Mouse (Mus musculus): ENCODE data around the gene Olfr1283. TPM values are rescaled to one million over a fixed set of nuclear protein-coding genes. Genes with fewer than 3 reads are reported as not detected.
"Not testable (repeated sequence)": the region's sequence is repeated elsewhere in the genome, so short reads cannot be mapped to it uniquely, and the experiment has no call there.

The Olfr1283 gene
- polyA plus RNA-seq (2012; ENCODE audit: insufficient read depth, insufficient read length, missing spikeins): not detected in 2 replicates

GRCm38 (mm10) chr2:111366490-111366889 lies at the start of gene Olfr1283:
Gene Olfr1283, plus strand, starts transcription at chr2:111366790.
- no peak within 1 kb of the TSS for H3K27ac ChIP-seq (replicated peaks; ENCODE audit: low read depth, low read length)
- no peak within 1 kb of the TSS for H3K4me3 ChIP-seq (ENCODE audit: insufficient read depth, low read depth, low read length)
- H3K4me1 ChIP-seq (ENCODE audit: control insufficient read depth, insufficient read depth, insufficient read length, low read length): no peaks in the 10 kb centered on the region

GRCm38 (mm10) chr2:111326220-111326619 lies 40.4 kb upstream of the Olfr1283 start, which contains the start of gene Olfr1281:
Gene Olfr1281, plus strand, starts transcription at chr2:111326520.
- no peaks in the 10 kb centered on the region for H3K4me1 ChIP-seq (ENCODE audit: control insufficient read depth, insufficient read depth, insufficient read length, low read length)
- no peak within 1 kb of the TSS for H3K27ac ChIP-seq (replicated peaks; ENCODE audit: low read depth, low read length)
- H3K4me3 ChIP-seq (ENCODE audit: insufficient read depth, low read depth, low read length): no peak within 1 kb of the TSS

- H3K4me3 ChIP-seq (ENCODE audit: insufficient read depth, low read depth, low read length); H3K4me1 ChIP-seq (ENCODE audit: control insufficient read depth, insufficient read depth, insufficient read length, low read length): not testable (repeated sequence)
Measured at GRCm38 (mm10) chr2:111333721-111334120, 32.9 kb upstream of the Olfr1283 start.

GRCm38 (mm10) chr2:111335976-111336375 lies 30.6 kb upstream of the Olfr1283 start, which contains the start of gene Olfr1282:
Gene Olfr1282, minus strand, starts transcription at chr2:111336076.
- no peaks in the 10 kb centered on the region for H3K4me1 ChIP-seq (ENCODE audit: control insufficient read depth, insufficient read depth, insufficient read length, low read length)

More at GRCm38 (mm10) chr2:111333721-111334120, 32.9 kb upstream of the Olfr1283 start:
- H3K27ac ChIP-seq (replicated peaks; ENCODE audit: low read depth, low read length): not testable (repeated sequence)

GRCm38 (mm10) chr2:111375222-111375621 lies 8.6 kb downstream of the Olfr1283 start, which contains the start of gene Olfr1284:
Gene Olfr1284, plus strand, starts transcription at chr2:111375522.
- no peaks in the 10 kb centered on the region for H3K4me1 ChIP-seq (ENCODE audit: control insufficient read depth, insufficient read depth, insufficient read length, low read length)

More at GRCm38 (mm10) chr2:111335976-111336375, 30.6 kb upstream of the Olfr1283 start, which contains the start of gene Olfr1282:
- H3K27ac ChIP-seq (replicated peaks; ENCODE audit: low read depth, low read length): no peak within 1 kb of the TSS
- no peak within 1 kb of the TSS for H3K4me3 ChIP-seq (ENCODE audit: insufficient read depth, low read depth, low read length)

More at GRCm38 (mm10) chr2:111375222-111375621, 8.6 kb downstream of the Olfr1283 start, which contains the start of gene Olfr1284:
- Histone ChIP-seq H3K27ac (replicated peaks; ENCODE audit: low read depth, low read length) (no peak within 1 kb of the TSS), H3K4me3 (ENCODE audit: insufficient read depth, low read depth, low read length) (no peak within 1 kb of the TSS)

Other genes starting within 250 kb of the Olfr1283 start
- not detected in 2 replicates for gene Gm15130, start 213.9 kb upstream of the Olfr1283 start, polyA plus RNA-seq (2012; ENCODE audit: insufficient read depth, insufficient read length, missing spikeins)
- not detected in 2 replicates for gene 4930430A15Rik, start 137.2 kb upstream of the Olfr1283 start, polyA plus RNA-seq (2012; ENCODE audit: insufficient read depth, insufficient read length, missing spikeins)
- not detected in 2 replicates for gene Olfr1275, start 131.5 kb upstream of the Olfr1283 start, polyA plus RNA-seq (2012; ENCODE audit: insufficient read depth, insufficient read length, missing spikeins)
- not detected in 2 replicates for gene Olfr1276, start 112.3 kb upstream of the Olfr1283 start, polyA plus RNA-seq (2012; ENCODE audit: insufficient read depth, insufficient read length, missing spikeins)
- not detected in 2 replicates for gene Olfr1277, start 92.7 kb upstream of the Olfr1283 start, polyA plus RNA-seq (2012; ENCODE audit: insufficient read depth, insufficient read length, missing spikeins)
- gene Olfr1278, start 76.7 kb upstream of the Olfr1283 start, polyA plus RNA-seq (2012; ENCODE audit: insufficient read depth, insufficient read length, missing spikeins): not detected in 2 replicates
- not detected in 2 replicates for gene Olfr1279, start 66.2 kb upstream of the Olfr1283 start, polyA plus RNA-seq (2012; ENCODE audit: insufficient read depth, insufficient read length, missing spikeins)
- not detected in 2 replicates for gene Olfr1280, start 52.8 kb upstream of the Olfr1283 start, polyA plus RNA-seq (2012; ENCODE audit: insufficient read depth, insufficient read length, missing spikeins)
- not detected in 2 replicates for gene Olfr1281, start 40.3 kb upstream of the Olfr1283 start, polyA plus RNA-seq (2012; ENCODE audit: insufficient read depth, insufficient read length, missing spikeins)
- not detected in 2 replicates for gene Olfr1282, start 30.7 kb upstream of the Olfr1283 start, polyA plus RNA-seq (2012; ENCODE audit: insufficient read depth, insufficient read length, missing spikeins)
- gene Olfr1284, start 8.7 kb downstream of the Olfr1283 start, polyA plus RNA-seq (2012; ENCODE audit: insufficient read depth, insufficient read length, missing spikeins): not detected in 2 replicates
- not detected in 2 replicates for gene Olfr1286, start 56.3 kb downstream of the Olfr1283 start, polyA plus RNA-seq (2012; ENCODE audit: insufficient read depth, insufficient read length, missing spikeins)
- gene Olfr1287, start 82.4 kb downstream of the Olfr1283 start, polyA plus RNA-seq (2012; ENCODE audit: insufficient read depth, insufficient read length, missing spikeins): not detected in 2 replicates
- gene Olfr1288, start 107.3 kb downstream of the Olfr1283 start, polyA plus RNA-seq (2012; ENCODE audit: insufficient read depth, insufficient read length, missing spikeins): not detected in 2 replicates
- not detected in 2 replicates for gene Olfr1289, start 114.0 kb downstream of the Olfr1283 start, polyA plus RNA-seq (2012; ENCODE audit: insufficient read depth, insufficient read length, missing spikeins)
- not detected in 2 replicates for gene Olfr1290, start 127.0 kb downstream of the Olfr1283 start, polyA plus RNA-seq (2012; ENCODE audit: insufficient read depth, insufficient read length, missing spikeins)
- not detected in 2 replicates for gene Olfr1291-ps1, start 130.4 kb downstream of the Olfr1283 start, polyA plus RNA-seq (2012; ENCODE audit: insufficient read depth, insufficient read length, missing spikeins)
- not detected in 2 replicates for gene Olfr1293-ps, start 158.4 kb downstream of the Olfr1283 start, polyA plus RNA-seq (2012; ENCODE audit: insufficient read depth, insufficient read length, missing spikeins)
- not detected in 2 replicates for gene Olfr1294, start 173.5 kb downstream of the Olfr1283 start, polyA plus RNA-seq (2012; ENCODE audit: insufficient read depth, insufficient read length, missing spikeins)
- not detected in 2 replicates for gene Olfr1295, start 202.9 kb downstream of the Olfr1283 start, polyA plus RNA-seq (2012; ENCODE audit: insufficient read depth, insufficient read length, missing spikeins)